Mouse (Mus musculus) gastrocnemius, postnatal 14 days (tissue): ENCODE data around the gene Gm5105. TPM values are rescaled to one million over a fixed set of nuclear protein-coding genes. Genes with fewer than 3 reads are reported as not detected.

Experiments
- DNase-seq: peaks from one replicate; pipeline ENCODE4 v3.0.0; 2021; ENCODE audit warnings: mixed read lengths
- intact Hi-C: fragments of 180-260 bp; cut with DNase I; formaldehyde crosslinking; loops from one replicate; pipeline ENCODE4 v1.15.1; 2025; ENCODE audit warnings: low total_unique reads
- total RNA-seq, 2 experiments: library from RNA; stranded (reverse); gene quantifications; 2 replicates each; pipeline ENCODE4 v1.2.3; 2021

Gm5105 gene
- total RNA-seq, 2 experiments from 2014 or later, result 1.4 to 1.6 TPM

DNA sequence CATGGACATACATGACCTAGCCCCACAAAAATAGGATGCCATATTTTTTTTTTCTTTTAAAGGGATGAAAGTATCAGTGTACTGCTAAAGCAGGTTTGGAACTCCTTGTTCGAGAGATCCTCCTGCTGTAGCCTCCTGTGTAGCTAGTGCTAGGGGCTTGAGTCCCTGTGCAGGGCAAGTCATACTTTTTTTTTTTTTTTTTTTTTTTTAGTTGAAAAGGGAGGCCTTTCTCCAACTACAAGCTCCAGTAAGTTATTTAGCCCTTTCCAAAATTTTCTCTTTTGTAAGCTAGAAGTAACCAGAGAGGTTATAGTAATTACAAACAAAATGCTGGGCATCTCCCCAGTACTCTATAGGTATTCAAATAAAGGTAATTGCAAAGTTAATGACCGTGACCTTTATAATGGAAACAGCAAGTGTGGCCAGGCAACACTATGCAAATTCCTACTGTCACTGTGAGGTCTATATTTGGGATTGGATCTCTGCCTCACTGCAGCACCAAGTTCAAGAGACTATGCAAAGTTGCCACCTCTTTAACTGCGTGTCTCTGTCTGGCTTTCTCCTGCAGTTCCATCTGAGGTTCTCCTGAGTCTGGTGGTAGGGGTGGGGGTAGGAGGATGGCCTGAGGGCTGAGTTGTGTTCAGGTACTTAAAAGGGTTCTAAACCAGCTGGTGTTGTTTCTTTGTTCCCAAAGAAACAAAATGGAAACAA lies 25.4 kb downstream of the Gm5105 start:
- intact Hi-C loops, result no loop called here
- no peak for DNase-seq

GRCm38 (mm10) chr3:138040938-138041337 lies 26.2 kb downstream of the Gm5105 start:
- intact Hi-C loops, result no loop called here
- no peak for DNase-seq

GRCm38 (mm10) chr3:138033986-138034385 lies 33.2 kb downstream of the Gm5105 start:
- intact Hi-C loops, result no loop called here
- DNase-seq, result no peak

DNA sequence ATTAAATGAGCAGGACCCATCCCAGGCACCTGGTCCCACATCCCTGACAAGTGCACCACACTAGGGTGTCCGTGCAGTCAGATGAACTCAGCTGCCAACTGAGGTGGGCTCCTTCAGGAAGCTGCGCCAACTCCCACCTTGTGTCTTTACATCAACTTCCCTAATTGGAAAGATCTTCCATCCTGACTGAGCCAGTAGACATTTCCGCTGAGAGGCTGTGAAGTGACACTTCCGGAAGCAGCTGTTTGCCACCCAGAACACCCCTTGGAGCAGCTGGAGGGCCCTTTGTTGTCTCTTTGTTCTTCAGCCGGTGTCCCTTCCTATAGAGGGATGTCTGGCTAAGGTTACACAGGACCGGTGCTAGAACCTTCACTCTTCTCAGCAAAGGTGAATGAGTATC lies 36.6 kb downstream of the Gm5105 start:
- DNase-seq, result no peak
- intact Hi-C loops, result no loop called here

DNA sequence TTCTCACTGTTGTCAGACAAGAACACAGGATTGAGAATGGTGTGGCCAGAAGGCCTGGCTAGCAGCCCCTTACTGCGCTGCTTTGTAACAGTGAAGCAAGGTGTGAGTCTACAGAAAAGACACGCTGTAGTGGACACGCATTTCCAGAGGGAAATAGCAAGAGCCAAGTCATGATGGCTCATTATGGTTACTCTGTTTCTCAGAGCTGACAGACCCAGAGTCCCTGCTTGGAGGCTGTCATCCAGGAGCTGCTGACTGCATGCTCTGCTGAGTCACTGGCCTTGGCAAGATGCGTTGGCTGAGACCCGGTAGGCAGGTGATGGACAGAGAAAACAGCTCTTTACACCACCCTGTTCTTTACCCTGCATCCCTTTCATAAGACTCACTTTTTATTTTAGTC lies 37.8 kb downstream of the Gm5105 start:
- peak; percentile 58 for DNase-seq
- intact Hi-C loops, result no loop called here

GRCm38 (mm10) chr3:138027575-138028362 lies 39.4 kb downstream of the Gm5105 start:
- intact Hi-C loops, result no loop called here
- no peak for DNase-seq

DNA sequence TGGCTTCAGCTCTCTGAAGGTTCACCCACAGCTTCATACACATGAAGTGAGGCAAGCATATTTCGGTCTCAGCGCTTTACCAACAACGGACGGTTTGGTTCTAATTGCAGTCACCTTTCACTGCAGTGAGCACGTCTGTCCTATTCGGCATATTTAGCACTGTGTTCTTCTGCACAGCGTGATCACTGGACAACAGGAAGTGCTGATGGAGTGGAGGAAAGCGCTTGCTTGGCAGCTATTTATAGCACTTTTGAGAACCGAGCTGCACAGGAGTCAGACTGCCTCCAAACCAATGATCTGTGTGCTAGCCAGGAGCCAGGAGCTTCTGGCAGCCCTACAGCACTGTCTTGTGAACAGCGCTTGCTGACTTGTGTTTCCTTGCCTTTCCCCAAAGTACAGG lies 40.9 kb downstream of the Gm5105 start:
- DNase-seq, result peak; percentile 71
- intact Hi-C loops, result no loop called here

GRCm38 (mm10) chr3:138022651-138023050 lies 44.5 kb downstream of the Gm5105 start:
- intact Hi-C loops, result no loop called here
- DNase-seq, result no peak

- intact Hi-C loops, result no loop called here
- no peak for DNase-seq
Observed at GRCm38 (mm10) chr3:138022003-138022402, 45.2 kb downstream of the Gm5105 start.

- DNase-seq, result no peak
- intact Hi-C loops, result no loop called here
Observed at GRCm38 (mm10) chr3:138016810-138017209, 50.4 kb downstream of the Gm5105 start.

GRCm38 (mm10) chr3:138014725-138015124 lies 52.5 kb downstream of the Gm5105 start:
- no peak for DNase-seq
- intact Hi-C loops, result no loop called here

DNA sequence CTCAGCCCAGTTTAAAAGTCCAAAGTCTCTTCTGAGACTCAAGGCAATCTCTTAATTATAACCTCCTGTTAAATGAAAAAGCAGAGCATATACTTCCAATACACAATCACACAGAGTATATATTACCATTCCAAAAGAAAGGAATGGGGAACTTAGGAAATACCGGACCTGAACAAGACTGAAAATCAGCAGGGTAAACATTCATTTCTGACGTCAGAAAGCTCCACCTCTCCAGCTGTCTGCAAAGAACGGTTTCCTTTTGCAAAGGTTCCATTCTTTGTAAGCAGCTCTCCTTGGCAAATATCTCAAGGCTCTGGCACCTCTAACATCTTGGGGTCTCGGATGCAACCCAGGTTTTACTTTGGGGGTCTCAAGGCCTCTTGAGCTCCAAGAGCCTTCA lies 54.8 kb downstream of the Gm5105 start:
- intact Hi-C loops, result no loop called here
- no peak for DNase-seq

DNA sequence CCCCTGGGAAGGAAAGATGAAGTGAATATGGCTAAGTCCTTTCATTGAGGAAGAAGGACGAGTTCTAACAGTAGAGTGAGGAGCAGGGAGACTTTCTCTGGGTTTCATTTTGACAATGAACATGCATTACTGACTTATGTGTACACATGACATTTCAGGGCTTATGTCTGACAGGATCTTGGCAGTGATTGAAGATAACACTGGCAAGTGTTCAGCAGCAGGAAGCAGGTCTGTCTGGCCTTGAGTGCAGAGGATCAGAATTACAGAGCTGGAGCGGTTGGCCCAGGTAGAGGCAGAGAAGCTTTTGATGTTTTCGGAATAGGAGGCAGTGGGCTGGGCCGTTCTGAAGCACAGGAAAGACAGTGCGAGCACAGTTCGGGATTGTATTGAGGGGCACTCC lies 59.0 kb downstream of the Gm5105 start:
- intact Hi-C loops, result no loop called here
- DNase-seq, result no peak

- no peak for DNase-seq
- intact Hi-C loops, result no loop called here
Observed at GRCm38 (mm10) chr3:138006896-138007295, 60.3 kb downstream of the Gm5105 start.

DNA sequence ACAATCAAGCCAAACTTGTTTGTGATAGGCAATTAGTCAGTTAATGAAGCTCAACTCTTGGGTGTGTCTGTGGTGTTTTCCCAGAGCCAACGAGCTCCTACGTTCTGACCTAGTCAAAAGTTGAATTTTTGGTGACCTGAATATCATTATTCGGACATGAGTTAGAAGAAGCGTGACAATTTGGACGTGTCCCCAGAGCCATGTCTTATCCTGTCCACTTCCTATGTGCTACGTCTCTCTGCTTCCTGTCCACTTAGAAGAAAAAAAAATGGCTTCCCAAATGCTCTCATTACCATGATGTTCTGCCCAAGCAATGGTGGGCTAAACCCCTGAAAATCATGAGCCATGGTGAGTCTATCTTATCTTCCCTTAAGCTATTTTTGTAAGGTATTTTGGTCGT lies 63.9 kb downstream of the Gm5105 start:
- intact Hi-C loops, result no loop called here
- no peak for DNase-seq

GRCm38 (mm10) chr3:138002545-138002944 lies 64.6 kb downstream of the Gm5105 start:
- no peak for DNase-seq
- intact Hi-C loops, result no loop called here

DNA sequence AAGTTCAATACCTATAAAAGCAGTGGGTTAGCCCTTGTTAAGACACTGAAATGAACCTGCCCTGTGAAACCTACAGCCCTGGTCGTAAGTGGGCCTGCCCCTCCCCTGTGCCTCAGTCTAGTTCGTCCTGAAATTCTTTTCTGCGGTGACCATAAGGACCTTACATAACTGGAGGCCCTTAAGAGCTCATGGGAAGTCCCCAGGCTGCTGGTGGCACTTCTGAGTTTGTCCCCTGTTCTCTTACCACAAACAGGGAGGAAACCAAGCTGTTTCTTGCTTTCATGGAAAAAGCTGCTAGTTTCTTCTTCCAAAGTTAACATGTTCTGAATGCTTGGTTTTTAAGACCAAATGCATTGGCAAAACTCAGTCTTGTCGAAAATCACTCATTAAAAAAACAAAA lies 65.3 kb downstream of the Gm5105 start:
- no peak for DNase-seq
- intact Hi-C loops, result no loop called here

- intact Hi-C loops, result no loop called here
- DNase-seq, result peak; percentile 72
Observed at GRCm38 (mm10) chr3:138000724-138001069, 66.5 kb downstream of the Gm5105 start.

DNA sequence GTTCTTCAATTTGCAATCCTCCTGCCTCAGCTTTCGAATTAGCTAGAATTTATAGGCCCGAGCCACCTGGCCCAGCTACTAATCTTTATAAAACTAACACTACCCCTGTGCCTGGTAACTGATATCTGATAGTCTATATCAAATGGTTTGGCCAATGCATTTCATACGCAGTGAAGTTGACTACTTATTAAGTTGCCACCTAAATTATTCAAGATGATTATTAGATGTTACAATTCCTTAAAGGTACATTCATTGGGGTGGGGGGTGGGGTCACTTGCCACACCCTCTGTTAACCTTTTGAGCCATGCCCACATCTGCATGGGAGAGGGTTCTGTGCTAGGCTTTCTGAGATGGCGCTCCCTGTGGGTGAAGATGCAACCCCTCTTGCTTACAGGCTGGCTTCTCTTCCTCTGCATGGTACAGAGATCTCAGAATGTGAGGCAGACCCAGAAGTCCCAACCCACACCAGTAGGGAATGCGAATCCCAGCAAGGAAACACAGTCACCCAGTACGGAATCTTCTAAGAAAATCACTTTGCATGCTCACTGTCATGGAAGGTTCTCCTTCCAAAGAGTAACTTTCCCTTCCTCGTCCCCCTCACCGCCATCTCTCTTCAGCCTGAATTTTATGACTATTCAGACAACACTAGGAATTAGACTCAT lies 67.0 kb downstream of the Gm5105 start:
- intact Hi-C loops, result no loop called here
- no peak for DNase-seq

DNA sequence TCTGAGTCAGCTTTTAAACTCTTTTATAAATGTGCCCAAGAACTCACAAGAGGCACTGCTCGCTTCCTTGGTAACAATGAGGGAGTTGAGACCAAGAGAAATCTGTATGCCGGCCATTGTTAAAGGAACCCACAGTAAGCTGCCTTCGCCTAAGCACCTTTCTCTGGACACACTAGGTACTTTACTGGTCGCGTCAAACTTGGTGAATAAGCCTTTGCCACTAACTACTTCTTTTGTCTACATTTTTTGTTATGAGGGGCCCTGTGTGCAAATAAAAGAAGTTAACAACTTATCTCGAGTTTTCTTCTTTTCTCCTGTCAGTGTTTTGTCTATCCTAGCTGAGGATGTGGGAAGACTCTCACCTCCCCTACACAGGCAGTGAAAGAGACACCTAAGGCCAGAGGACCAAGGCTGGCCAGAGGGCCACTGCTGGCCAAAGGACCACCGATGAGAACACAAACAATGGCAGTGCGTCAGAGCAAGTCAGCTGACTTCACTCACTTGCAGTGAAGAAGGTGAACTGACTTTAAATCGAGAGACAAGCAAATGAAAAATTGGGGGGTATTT lies 67.9 kb downstream of the Gm5105 start:
- no peak for DNase-seq
- intact Hi-C loops, result no loop called here
